In genomic region chr3:88217679-88218078, GRCm38 (mm10) we compare ENCODE assay signal across 22 mouse cellular contexts. TPM values are rescaled to one million over a fixed set of nuclear protein-coding genes. Genes with fewer than 3 reads are reported as not detected.
DNase-seq lines count a peak whose midpoint lies in the region; ATAC-seq and TF ChIP-seq lines count a peak whose summit lies in the region.
"Had no signal": no experiment of that assay in that cellular context is flagged by ENCODE, and none has a peak within 500 bp of the region (broad histone marks: within the 10 kb centered on the region; RNA-seq: fewer than 3 reads in every experiment).

No protein-coding gene starts in this region.

- DNase-seq in neural tube, embryonic 11.5 days (ENCODE audit: low spot score), result no peak
- no peak for DNase-seq in neural tube, embryonic 10.5 days (ENCODE audit: extremely low spot score, low spot score)
- no peak for DNase-seq in midbrain, embryonic 14.5 days
- no peak for DNase-seq in testis, postnatal 10 days (ENCODE audit: low spot score)
- DNase-seq in lung, postnatal 0 days (ENCODE audit: low spot score), result no peak
- DNase-seq: adrenal gland, postnatal 36 days; cerebellum, adult 8-10 months; gastrocnemius, postnatal 10 days; heart, postnatal 10 days; retina, postnatal 1 day; right cerebral cortex, postnatal 4 days; thymus, postnatal 36 days had no signal

- H3K9ac ChIP-seq in neural tube, embryonic 11.5 days (ENCODE audit: low read length), result peak overlapping the region; percentile 88
- peak overlapping the region; percentile 93 for H3K9ac ChIP-seq in hindbrain, embryonic 12.5 days
- peak overlapping the region; percentile 82 for H3K9ac ChIP-seq in midbrain, embryonic 14.5 days (replicated peaks; ENCODE audit: low read length)
- H3K9ac ChIP-seq in lung, postnatal 0 days (replicated peaks; ENCODE audit: low read depth), result no peak overlapping the region
- H3K9ac ChIP-seq: kidney, embryonic 15.5 days had no signal

- peaks cover 24% of the 10 kb centered on the region for H3K4me1 ChIP-seq in neural tube, embryonic 11.5 days (ENCODE audit: control insufficient read depth, insufficient read depth, low read length)
- H3K4me1 ChIP-seq in hindbrain, embryonic 12.5 days, result peaks cover 50% of the 10 kb centered on the region
- peaks cover 48% of the 10 kb centered on the region for H3K4me1 ChIP-seq in midbrain, embryonic 14.5 days (ENCODE audit: control insufficient read depth, insufficient read depth, low read length)
- H3K4me1 ChIP-seq in olfactory bulb, adult 2 months (ENCODE audit: control insufficient read depth, insufficient read depth, low read length), result peaks cover 43% of the 10 kb centered on the region
- H3K4me1 ChIP-seq in lung, postnatal 0 days (ENCODE audit: insufficient read depth, low read depth, low read length), result peaks cover 11% of the 10 kb centered on the region

- H3K4me2 ChIP-seq in neural tube, embryonic 11.5 days (ENCODE audit: low read depth), result peak overlapping the region; percentile 64
- H3K4me2 ChIP-seq in hindbrain, embryonic 12.5 days (replicated peaks), result peak overlapping the region; percentile 64
- H3K4me2 ChIP-seq in midbrain, embryonic 14.5 days (ENCODE audit: low read length), result peak overlapping the region; percentile 59
- H3K4me2 ChIP-seq in lung, postnatal 0 days (replicated peaks; ENCODE audit: low read depth, low read length), result no peak overlapping the region
- H3K4me2 ChIP-seq: kidney, embryonic 15.5 days; liver, embryonic 11.5 days had no signal

- no peak overlapping the region for H3K27ac ChIP-seq in neural tube, embryonic 11.5 days (ENCODE audit: low read depth, low read length)
- H3K27ac ChIP-seq in hindbrain, embryonic 12.5 days, result peak overlapping the region; percentile 97
- H3K27ac ChIP-seq in midbrain, embryonic 14.5 days (replicated peaks; ENCODE audit: low read depth, low read length), result peak overlapping the region; percentile 87
- H3K27ac ChIP-seq in olfactory bulb, adult 2 months (ENCODE audit: insufficient read depth, low read depth, low read length), result peak overlapping the region; percentile 58
- no peak overlapping the region for H3K27ac ChIP-seq in lung, postnatal 0 days (ENCODE audit: low read length)
- H3K27ac ChIP-seq: kidney, embryonic 15.5 days; limb, embryonic 10.5 days had no signal

- H3K36me3 ChIP-seq in neural tube, embryonic 11.5 days (ENCODE audit: control insufficient read depth, insufficient read depth, low read length), result peaks cover 2% of the 10 kb centered on the region; the same call in 1 of the 2 replicates
- peaks cover 17% of the 10 kb centered on the region for H3K36me3 ChIP-seq in hindbrain, embryonic 12.5 days
- peaks cover 26% of the 10 kb centered on the region for H3K36me3 ChIP-seq in midbrain, embryonic 14.5 days (ENCODE audit: control insufficient read depth, insufficient read depth, low read length)
- no peaks in the 10 kb centered on the region for H3K36me3 ChIP-seq in lung, postnatal 0 days (ENCODE audit: insufficient read depth, low read length)
- H3K36me3 ChIP-seq: kidney, embryonic 15.5 days; limb, embryonic 10.5 days had no signal

- 24% methylated on average over 1 of the region's 2 CpGs for WGBS in neural tube, embryonic 11.5 days
- WGBS in hindbrain, embryonic 12.5 days, result 38% methylated on average over 1 of the region's 2 CpGs
- WGBS in midbrain, embryonic 14.5 days, result 24% methylated on average over 1 of the region's 2 CpGs
- WGBS in olfactory bulb, adult 2 months, result 27% methylated on average over 1 of the region's 2 CpGs
- WGBS in lung, postnatal 0 days, result 61% methylated on average over 1 of the region's 2 CpGs

- no peak for TF ChIP-seq EP300 in lung, postnatal 0 days (IDR thresholded peaks at IDR 0.05)

- no peak for TF ChIP-seq CTCF in olfactory bulb, adult 2 months (IDR thresholded peaks at IDR 0.05; ENCODE audit: insufficient read depth, low read depth, low read length)
- TF ChIP-seq CTCF in lung, postnatal 0 days (IDR thresholded peaks at IDR 0.05), result no peak

- no peaks in the 10 kb centered on the region for H3K9me3 ChIP-seq in neural tube, embryonic 11.5 days (ENCODE audit: control insufficient read depth, low read length)
- H3K9me3 ChIP-seq in hindbrain, embryonic 12.5 days (replicated peaks), result no peaks in the 10 kb centered on the region
- no peaks in the 10 kb centered on the region for H3K9me3 ChIP-seq in midbrain, embryonic 14.5 days (ENCODE audit: control insufficient read depth, low read length)
- H3K9me3 ChIP-seq in lung, postnatal 0 days (ENCODE audit: low read length), result no peaks in the 10 kb centered on the region
- H3K9me3 ChIP-seq: kidney, embryonic 15.5 days; limb, embryonic 10.5 days had no signal

- H3K4me3 ChIP-seq in neural tube, embryonic 11.5 days (ENCODE audit: low read depth, low read length), result peak overlapping the region; percentile 59
- H3K4me3 ChIP-seq in hindbrain, embryonic 12.5 days, result peak overlapping the region; percentile 63
- peak overlapping the region; percentile 55 for H3K4me3 ChIP-seq in midbrain, embryonic 14.5 days (replicated peaks; ENCODE audit: low read depth, low read length)
- no peak overlapping the region for H3K4me3 ChIP-seq in olfactory bulb, adult 2 months (ENCODE audit: insufficient read depth, low read depth, low read length)
- no peak overlapping the region for H3K4me3 ChIP-seq in lung, postnatal 0 days (ENCODE audit: low read depth, low read length)
- H3K4me3 ChIP-seq: kidney, embryonic 15.5 days; limb, embryonic 10.5 days; megakaryocyte, embryonic 14.5 days had no signal

- peaks cover 78% of the 10 kb centered on the region for H3K27me3 ChIP-seq in neural tube, embryonic 11.5 days (ENCODE audit: control insufficient read depth, insufficient read depth, low read length)
- H3K27me3 ChIP-seq in hindbrain, embryonic 12.5 days, result peaks cover 79% of the 10 kb centered on the region
- H3K27me3 ChIP-seq in midbrain, embryonic 14.5 days (ENCODE audit: control insufficient read depth, insufficient read depth, low read length), result peaks cover 39% of the 10 kb centered on the region
- H3K27me3 ChIP-seq in lung, postnatal 0 days (replicated peaks; ENCODE audit: insufficient read depth, low read length), result peaks cover 75% of the 10 kb centered on the region

- no peak for ATAC-seq in neural tube, embryonic 11.5 days (ENCODE audit: insufficient read depth, low FRiP score, low TSS enrichment)
- no peak for ATAC-seq in hindbrain, embryonic 12.5 days (ENCODE audit: low FRiP score)
- no peak for ATAC-seq in midbrain, embryonic 14.5 days (ENCODE audit: low FRiP score, low TSS enrichment)
- ATAC-seq in megakaryocyte-erythroid progenitor cell, adult 5-6 weeks (replicated peaks; ENCODE audit: low FRiP score, low TSS enrichment, poor library complexity, severe bottlenecking), result no peak
- ATAC-seq in lung, postnatal 0 days, result no peak
- ATAC-seq: inflammation-experienced regulatory T-cells, adult 6 months had no signal

- TF ChIP-seq POLR2A in olfactory bulb, adult 2 months (IDR thresholded peaks at IDR 0.05; ENCODE audit: insufficient read depth, low read depth, low read length), result no peak

RNA-seq across cellular contexts. Expression of gene Rhbg, which starts 36.8 kb away (rescaled TPM):
- 0.27 and 1.2 TPM in 2 replicates for polyA plus RNA-seq in neural tube, embryonic 11.5 days (2014; fragmentation: Nextera tagmentation; extraction: Ambion mirVana)
- 0.23 and 0.25 TPM in 2 replicates for polyA plus RNA-seq in hindbrain, embryonic 12.5 days (2016; fragmentation: Nextera tagmentation; extraction: Ambion mirVana)
- polyA plus RNA-seq in midbrain, embryonic 14.5 days (2014; fragmentation: Nextera tagmentation; extraction: Ambion mirVana), result 0.21 and 0.22 TPM in 2 replicates
- not detected in 2 replicates for polyA plus RNA-seq in olfactory bulb, adult 2 months (2012; ENCODE audit: insufficient read depth, insufficient read length, low replicate concordance, missing spikeins)
- total RNA-seq in megakaryocyte-erythroid progenitor cell, adult 5-6 weeks (2014; fragmentation: Nextera tagmentation), result not detected in 2 replicates
- total RNA-seq in megakaryocyte-erythroid progenitor cell, adult 5-6 weeks (2017), result not detected in 2 replicates
- polyA plus RNA-seq in lung, postnatal 0 days (2015; fragmentation: Nextera tagmentation; extraction: Ambion mirVana), result 3.9 and 4.9 TPM in 2 replicates
- total RNA-seq: gastrocnemius, postnatal 10 days; heart, adult 8-10 months; heart, postnatal 10 days had no signal
- polyA plus RNA-seq: C2C12; inflammation-experienced regulatory T-cells, adult 6 months had no signal

Comparison
In these comparisons a context has a peak if more than half of its experiments do, and no peak if none do; other contexts are left out.
1. H3K27ac ChIP-seq: peak in hindbrain, embryonic 12.5 days (single experiment), midbrain, embryonic 14.5 days (single experiment) and olfactory bulb, adult 2 months (single experiment); none in neural tube, embryonic 11.5 days (single experiment) and lung, postnatal 0 days (single experiment).
2. H3K4me3 ChIP-seq: peak in neural tube, embryonic 11.5 days (single experiment), hindbrain, embryonic 12.5 days (single experiment) and midbrain, embryonic 14.5 days (single experiment); none in olfactory bulb, adult 2 months (single experiment) and lung, postnatal 0 days (single experiment).